ENCODE assay signal across 11 mouse cellular contexts in the genomic region with DNA sequence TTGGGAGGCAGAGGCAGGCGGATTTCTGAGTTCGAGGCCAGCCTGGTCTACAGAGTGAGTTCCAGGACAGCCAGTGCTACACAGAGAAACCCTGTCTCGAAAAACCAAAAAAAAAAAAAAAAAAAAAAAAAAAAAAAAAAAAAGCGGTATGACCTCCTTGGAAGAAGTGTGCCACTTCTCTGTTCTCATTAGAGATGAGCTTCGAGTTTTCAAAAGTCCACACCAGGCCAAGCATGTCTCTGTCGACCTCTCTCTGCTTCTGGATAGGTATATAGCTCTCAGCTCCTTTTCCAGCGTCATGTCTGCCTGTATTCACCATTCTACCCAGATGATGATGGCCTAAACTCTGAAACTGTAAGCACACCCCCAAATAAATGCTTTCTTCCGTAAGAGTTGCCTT. TPM values are rescaled to one million over a fixed set of nuclear protein-coding genes. Genes with fewer than 3 reads are reported as not detected.
"Had no signal": no experiment of that assay in that cellular context is flagged by ENCODE, and none has a peak within 500 bp of the region (broad histone marks: within the 10 kb centered on the region; RNA-seq: fewer than 3 reads in every experiment).

No protein-coding gene starts in this region.

RNA-seq across cellular contexts. Expression of a gene that starts 5.0 kb away (rescaled TPM):
- polyA plus RNA-seq: lung, embryonic 15.5 days; lung, postnatal 0 days; midbrain, embryonic 12.5 days; midbrain, embryonic 14.5 days; midbrain, embryonic 16.5 days; neural tube, embryonic 11.5 days; neural tube, embryonic 13.5 days; neural tube, embryonic 15.5 days; stomach, embryonic 14.5 days; stomach, embryonic 16.5 days had no signal

RNA-seq across cellular contexts. Expression of a gene that starts 24.2 kb away (rescaled TPM):
- polyA plus RNA-seq: macrophage; midbrain, embryonic 14.5 days had no signal
